Mouse (Mus musculus) CD4-positive, CD25-positive, alpha-beta regulatory T cell, adult 4 months (primary cell): ENCODE data around the gene Lgals3bp. TPM values are rescaled to one million over a fixed set of nuclear protein-coding genes. Genes with fewer than 3 reads are reported as not detected.
"Not testable (repeated sequence)": the region's sequence is repeated elsewhere in the genome, so short reads cannot be mapped to it uniquely, and the experiment has no call there.

Experiments used
- ATAC-seq: one replicate; pipeline ENCODE4 v1.8.0; 2017
- polyA plus RNA-seq, 2 experiments: library from polyadenylated mRNA; unstranded; fragments of 100-300 nt; shearing (Covaris generic); gene quantifications; one replicate each; pipeline ENCODE4 v1.2.1; 2017

Gene Lgals3bp
- polyA plus RNA-seq, 2 experiments from 2014 or later = 93.7 to 163 TPM

GRCm38 (mm10) chr11:118400566-118400936 is 1.3 kb downstream of the Lgals3bp start:
- ATAC-seq = no peak

GRCm38 (mm10) chr11:118399891-118400565 is 1.9 kb downstream of the Lgals3bp start:
- ATAC-seq = no peak

- no peak for ATAC-seq
Observed at GRCm38 (mm10) chr11:118397806-118398530, 3.9 kb downstream of the Lgals3bp start.

- no peak for ATAC-seq
Observed at GRCm38 (mm10) chr11:118394538-118394937, 7.4 kb downstream of the Lgals3bp start.

DNA sequence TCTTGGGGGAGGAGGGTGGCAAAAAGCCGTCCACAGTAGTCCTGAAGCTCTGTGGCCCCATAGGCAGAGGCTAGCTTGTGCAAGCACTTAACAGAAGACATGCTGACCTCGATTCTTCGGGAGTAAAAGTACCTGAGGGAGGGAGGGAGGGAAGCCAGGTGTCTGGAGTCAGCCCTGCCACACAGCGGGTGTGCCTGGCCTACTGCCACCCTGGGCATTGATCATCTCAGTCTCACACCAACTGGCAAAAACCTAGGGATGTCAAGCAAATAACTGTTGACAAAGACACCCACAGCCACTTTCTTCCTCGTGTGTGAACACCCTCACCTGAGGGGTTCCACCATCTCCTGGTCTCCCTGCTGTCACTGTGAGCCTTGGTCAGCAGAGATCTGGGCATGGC is 7.9 kb downstream of the Lgals3bp start:
- ATAC-seq = no peak

DNA sequence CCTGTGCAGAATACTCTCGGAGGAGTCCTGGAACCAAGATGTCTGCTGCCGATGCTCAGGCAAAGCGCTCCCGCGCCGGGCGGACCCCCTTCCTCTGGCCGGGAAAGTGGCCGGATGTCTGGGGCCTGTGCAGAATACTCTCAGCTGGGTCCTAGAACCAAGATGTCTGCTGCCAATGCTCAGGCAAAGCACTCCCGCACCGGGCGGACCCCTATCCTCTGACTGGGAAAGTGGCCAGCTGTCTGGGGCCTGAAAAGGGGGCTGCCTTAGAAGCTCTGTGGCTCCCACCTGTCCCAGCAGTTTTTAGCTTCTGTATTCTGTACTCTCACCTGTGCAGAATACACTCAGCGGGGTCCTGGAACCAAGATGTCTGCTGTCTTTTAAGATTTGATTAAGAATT is 14.1 kb downstream of the Lgals3bp start:
- not testable (repeated sequence) for ATAC-seq

DNA sequence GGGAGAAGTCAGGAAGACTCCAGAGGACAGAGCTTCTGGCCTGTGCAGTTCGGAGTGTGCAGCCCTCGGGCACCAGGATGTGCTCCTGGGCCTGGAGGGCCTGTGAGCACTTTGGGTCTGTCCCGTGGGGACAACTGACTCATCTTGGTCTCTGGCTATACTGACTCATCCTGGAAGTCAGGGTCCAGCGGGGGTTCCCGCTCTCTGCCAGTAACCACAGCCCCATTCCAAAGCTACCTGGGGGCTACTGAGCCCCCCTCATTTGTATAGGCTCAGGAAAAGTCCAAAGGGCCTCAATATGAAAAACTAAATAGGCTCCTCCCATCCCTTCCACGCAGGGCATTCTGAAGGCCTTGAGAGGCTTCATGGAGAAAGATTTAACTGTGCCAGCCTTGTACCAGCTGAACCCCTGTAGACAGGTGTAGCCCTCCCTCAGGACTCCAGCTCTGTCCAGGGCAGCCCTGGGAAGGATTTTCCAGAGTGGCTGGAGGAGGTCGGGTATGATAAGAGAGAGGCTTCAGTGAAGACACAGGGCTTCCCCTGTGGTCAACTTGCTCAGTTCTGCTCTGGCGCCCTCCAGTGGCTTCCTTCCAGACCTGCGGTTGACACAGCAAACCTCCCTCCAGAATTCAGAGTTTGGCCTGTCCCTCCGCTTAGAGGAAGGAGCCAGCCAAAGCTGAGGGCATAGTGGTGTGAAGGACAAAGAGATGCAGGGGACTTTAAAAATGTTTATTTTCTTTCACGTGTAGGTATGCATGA is 22.5 kb downstream of the Lgals3bp start:
- ATAC-seq = peak; percentile 62

GRCm38 (mm10) chr11:118378656-118379055 is 23.2 kb downstream of the Lgals3bp start:
- ATAC-seq = no peak

DNA sequence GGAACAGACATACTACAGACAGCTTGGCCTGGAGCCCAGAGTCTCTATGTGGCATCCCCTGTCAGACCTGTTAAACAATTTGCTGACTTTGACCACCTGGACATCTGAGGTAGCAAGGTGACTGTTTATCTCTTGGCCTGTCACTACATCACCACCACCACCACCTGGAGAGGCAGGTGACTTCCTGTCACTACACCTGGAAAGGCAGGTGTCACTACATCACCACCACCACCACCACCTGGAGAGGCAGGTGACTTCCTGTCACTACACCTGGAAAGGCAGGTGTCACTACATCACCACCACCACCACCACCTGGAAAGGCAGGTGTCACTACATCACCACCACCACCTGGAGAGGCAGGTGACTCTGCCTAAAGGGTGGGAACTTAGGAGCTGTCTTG is 25.6 kb downstream of the Lgals3bp start:
- ATAC-seq = not testable (repeated sequence)

DNA sequence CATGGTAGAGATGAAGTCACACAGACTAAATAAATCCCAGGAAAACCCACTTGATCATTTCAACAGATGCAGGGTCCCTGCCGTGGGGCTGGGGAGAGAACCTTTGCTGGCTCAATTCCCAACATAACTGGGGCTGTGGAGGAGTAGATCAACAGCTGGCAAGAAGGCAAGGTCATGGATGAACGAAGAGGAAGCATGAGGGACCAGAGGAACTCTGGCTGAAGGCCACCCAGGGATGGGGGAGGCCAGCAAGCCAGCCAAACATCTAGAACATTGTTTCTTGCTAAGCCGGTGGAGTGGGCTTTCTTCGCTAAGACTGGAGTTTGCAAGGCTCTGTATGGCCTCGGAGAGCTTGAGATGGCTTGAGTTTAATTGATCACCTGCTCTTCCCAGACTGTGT is 26.0 kb downstream of the Lgals3bp start:
- ATAC-seq = no peak

DNA sequence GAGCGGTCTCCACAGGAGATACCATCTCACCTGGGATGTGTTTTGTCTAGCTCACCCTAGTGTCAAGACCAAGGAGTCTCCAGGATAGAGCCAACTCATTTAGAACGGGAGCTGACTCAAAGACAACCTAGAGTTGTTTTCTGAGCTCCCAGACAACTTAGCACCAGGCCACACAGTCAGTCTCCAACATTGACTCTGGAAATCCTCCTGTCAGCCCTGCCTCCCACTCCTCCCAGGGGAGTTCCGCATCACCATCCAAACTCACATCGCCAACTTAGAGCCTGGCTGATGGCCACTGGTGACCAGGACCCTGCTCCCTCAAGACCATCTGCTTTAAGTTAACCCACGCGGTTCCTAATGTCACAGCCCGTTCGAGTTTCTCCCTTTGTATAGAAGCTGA is 26.4 kb downstream of the Lgals3bp start:
- ATAC-seq = no peak

GRCm38 (mm10) chr11:118375006-118375405 is 26.9 kb downstream of the Lgals3bp start:
- ATAC-seq = no peak

DNA sequence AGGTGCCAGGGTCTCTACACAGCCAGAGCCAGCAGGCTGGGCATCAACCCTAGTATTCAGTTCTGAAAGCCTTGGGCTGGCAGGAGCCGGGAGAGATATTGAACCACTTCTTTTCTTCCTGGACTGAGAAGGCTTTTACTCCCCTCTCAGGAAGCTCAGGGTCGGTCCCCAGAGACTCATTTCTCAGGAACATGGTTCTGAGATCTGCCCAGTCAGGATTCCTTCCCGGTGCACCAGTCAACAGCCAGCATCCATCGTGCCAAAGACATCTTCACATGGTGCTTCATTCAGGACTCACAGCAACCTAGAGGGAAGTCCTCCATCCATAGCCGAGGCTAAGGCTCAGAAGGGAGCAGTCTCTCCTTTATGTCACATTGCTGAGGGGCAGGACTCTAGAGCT is 27.4 kb downstream of the Lgals3bp start:
- no peak for ATAC-seq

- ATAC-seq = no peak
Observed at GRCm38 (mm10) chr11:118372641-118373040, 29.3 kb downstream of the Lgals3bp start.

GRCm38 (mm10) chr11:118371876-118372275 is 30.0 kb downstream of the Lgals3bp start:
- no peak for ATAC-seq

- ATAC-seq = no peak
Observed at GRCm38 (mm10) chr11:118369657-118370056, 32.2 kb downstream of the Lgals3bp start.

DNA sequence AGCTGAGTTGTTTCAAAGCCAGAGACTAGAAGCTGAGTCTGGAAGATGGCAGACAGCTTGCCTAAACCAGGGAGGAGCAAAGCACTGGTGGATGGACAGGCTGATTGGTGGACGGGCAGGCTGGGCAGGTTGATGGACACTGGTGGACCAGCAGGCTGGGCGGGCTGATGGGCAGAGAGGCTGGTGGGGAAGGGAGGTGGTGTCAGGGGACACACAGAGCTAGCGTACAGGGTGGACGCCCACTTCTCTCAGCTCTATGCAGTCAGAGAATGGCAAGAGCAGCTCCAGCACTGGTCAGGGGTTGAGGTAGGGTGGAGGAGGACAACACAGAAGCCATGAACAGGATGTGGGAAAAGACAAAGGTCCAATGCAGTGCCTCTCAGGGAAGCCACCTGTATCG is 32.6 kb downstream of the Lgals3bp start:
- no peak for ATAC-seq

DNA sequence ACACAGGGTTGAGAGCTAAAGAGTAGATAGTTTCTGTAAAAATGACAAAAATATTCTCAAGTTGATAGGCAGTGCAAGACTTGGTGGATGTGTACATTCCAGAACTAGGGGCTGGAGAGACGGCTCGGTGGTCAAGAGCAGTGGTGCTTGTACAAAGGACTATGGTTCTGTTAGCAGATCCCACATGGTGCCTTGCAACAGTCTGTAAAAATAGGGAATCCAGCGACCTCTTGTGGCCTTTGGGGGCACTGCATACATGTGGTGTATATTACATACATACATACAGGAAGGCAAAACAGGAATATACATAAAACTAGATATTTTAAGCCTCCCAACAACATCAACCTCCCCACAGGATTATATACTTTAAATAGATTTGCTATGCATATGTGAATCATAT is 33.6 kb downstream of the Lgals3bp start:
- no peak for ATAC-seq

- no peak for ATAC-seq
Observed at GRCm38 (mm10) chr11:118366559-118366958, 35.3 kb downstream of the Lgals3bp start.

GRCm38 (mm10) chr11:118366108-118366507 is 35.8 kb downstream of the Lgals3bp start:
- ATAC-seq = no peak

- ATAC-seq = no peak
Observed at GRCm38 (mm10) chr11:118365171-118365570, 36.7 kb downstream of the Lgals3bp start.

GRCm38 (mm10) chr11:118364021-118364420 is 37.9 kb downstream of the Lgals3bp start:
- no peak for ATAC-seq

DNA sequence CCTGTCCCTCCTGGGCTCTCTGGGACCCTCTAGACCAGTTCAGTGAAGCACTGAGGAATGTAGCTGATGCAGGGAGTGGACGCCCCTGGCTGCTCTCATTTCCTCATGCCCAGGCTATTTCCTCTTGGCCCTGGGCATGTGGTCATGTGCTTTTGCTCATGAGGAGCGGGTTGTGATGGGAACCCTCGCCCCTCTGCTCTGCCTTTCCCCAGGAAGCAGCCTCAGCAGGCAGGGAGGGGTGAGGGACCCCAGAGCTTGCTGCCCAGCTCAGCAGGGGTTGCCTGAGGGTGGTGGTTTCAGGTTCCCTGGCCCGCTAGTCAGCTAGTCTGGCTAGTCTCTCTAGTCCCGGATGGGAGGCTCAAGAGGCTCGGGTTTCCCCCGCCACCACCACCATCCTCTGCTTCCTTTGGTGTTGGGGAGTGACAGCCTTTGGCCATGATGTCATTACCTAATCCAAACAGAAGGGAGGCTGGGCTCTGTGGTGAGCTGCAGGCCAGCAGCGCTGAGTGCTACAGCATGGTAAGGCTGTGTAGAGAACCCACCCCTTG is 38.8 kb downstream of the Lgals3bp start:
- ATAC-seq = peak; percentile 75
